Mouse (Mus musculus) stomach, embryonic 14.5 days (tissue): ENCODE measurements around the gene Magel2. TPM values are rescaled to one million over a fixed set of nuclear protein-coding genes. Genes with fewer than 3 reads are reported as not detected.

Source experiments
- polyA plus RNA-seq: library from polyadenylated mRNA; unstranded; fragments of >200 nt; fragmentation: Nextera tagmentation; extraction: Ambion mirVana; gene quantifications from 2 replicates; pipeline ENCODE4 v1.2.1, GENCODE M21; 2014

Magel2 gene
- polyA plus RNA-seq, 1 experiment from 2014 or later, result 1.9 TPM

Other genes with a start within 250 kb of the Magel2 start
- gene Ndn, start 30.4 kb upstream of the Magel2 start, polyA plus RNA-seq, result 98.1 and 101 TPM in 2 replicates
- gene Mkrn3, start 43.1 kb downstream of the Magel2 start, polyA plus RNA-seq, result 6.2 and 8.6 TPM in 2 replicates
- 30.7 and 34.4 TPM in 2 replicates for gene Peg12, start 87.5 kb downstream of the Magel2 start, polyA plus RNA-seq